Mouse (Mus musculus): ENCODE data around the gene Lpin1. TPM values are rescaled to one million over a fixed set of nuclear protein-coding genes. Genes with fewer than 3 reads are reported as not detected.

Gene Lpin1
- polyA plus RNA-seq, 1 experiment from 2014 or later: 4.8 TPM

GRCm38 (mm10) chr12:16643508-16644345 lies 33.0 kb upstream of the Lpin1 start:
- Histone ChIP-seq H3K9ac (replicated peaks; ENCODE audit: low read depth, low read length) (no peak overlapping the region), H3K27ac (ENCODE audit: low read length) (no peak overlapping the region), H3K4me2 (replicated peaks; ENCODE audit: low read depth, low read length) (no peak overlapping the region), H3K9me3 (ENCODE audit: control insufficient read depth, low read depth, low read length) (no peaks in the 10 kb centered on the region), H3K4me3 (ENCODE audit: low read depth, low read length) (no peak overlapping the region), H3K27me3 (ENCODE audit: control insufficient read depth, insufficient read depth, low read length) (no peaks in the 10 kb centered on the region), H3K4me1 (ENCODE audit: control insufficient read depth, insufficient read depth, low read length) (no peaks in the 10 kb centered on the region), H3K36me3 (ENCODE audit: control insufficient read depth, insufficient read depth, low read length) (no peaks in the 10 kb centered on the region)
- ATAC-seq (ENCODE audit: insufficient number of reproducible peaks, insufficient read depth, low FRiP score, low read depth): no peak
- 53% methylated on average over 12 of the region's 12 CpGs for WGBS

- H3K27ac ChIP-seq (ENCODE audit: low read length): no peak overlapping the region
- 68% methylated on average over 5 of the region's 5 CpGs for WGBS
- no peak overlapping the region for H3K4me2 ChIP-seq (replicated peaks; ENCODE audit: low read depth, low read length)
- H3K9ac ChIP-seq (replicated peaks; ENCODE audit: low read depth, low read length): no peak overlapping the region
- no peak for ATAC-seq (ENCODE audit: insufficient number of reproducible peaks, insufficient read depth, low FRiP score, low read depth)
- H3K9me3 ChIP-seq (ENCODE audit: control insufficient read depth, low read depth, low read length): no peaks in the 10 kb centered on the region
- H3K4me1 ChIP-seq (ENCODE audit: control insufficient read depth, insufficient read depth, low read length): no peaks in the 10 kb centered on the region
- H3K4me3 ChIP-seq (ENCODE audit: low read depth, low read length): no peak overlapping the region
- no peaks in the 10 kb centered on the region for H3K27me3 ChIP-seq (ENCODE audit: control insufficient read depth, insufficient read depth, low read length)
- no peaks in the 10 kb centered on the region for H3K36me3 ChIP-seq (ENCODE audit: control insufficient read depth, insufficient read depth, low read length)
Measured at GRCm38 (mm10) chr12:16642000-16642399, 31.2 kb upstream of the Lpin1 start.

- Histone ChIP-seq H3K9ac (replicated peaks; ENCODE audit: low read depth, low read length) (no peak overlapping the region), H3K27ac (ENCODE audit: low read length) (no peak overlapping the region), H3K36me3 (ENCODE audit: control insufficient read depth, insufficient read depth, low read length) (no peaks in the 10 kb centered on the region), H3K4me3 (ENCODE audit: low read depth, low read length) (no peak overlapping the region), H3K4me2 (replicated peaks; ENCODE audit: low read depth, low read length) (no peak overlapping the region), H3K9me3 (ENCODE audit: control insufficient read depth, low read depth, low read length) (no peaks in the 10 kb centered on the region), H3K4me1 (ENCODE audit: control insufficient read depth, insufficient read depth, low read length) (no peaks in the 10 kb centered on the region), H3K27me3 (ENCODE audit: control insufficient read depth, insufficient read depth, low read length) (no peaks in the 10 kb centered on the region)
- no peak for ATAC-seq (ENCODE audit: insufficient number of reproducible peaks, insufficient read depth, low FRiP score, low read depth)
- WGBS: 83% methylated on average over 6 of the region's 6 CpGs
Measured at GRCm38 (mm10) chr12:16640075-16640474, 29.3 kb upstream of the Lpin1 start.

- Histone ChIP-seq H3K4me1 (ENCODE audit: control insufficient read depth, insufficient read depth, low read length) (no peaks in the 10 kb centered on the region), H3K36me3 (ENCODE audit: control insufficient read depth, insufficient read depth, low read length) (no peaks in the 10 kb centered on the region), H3K4me2 (replicated peaks; ENCODE audit: low read depth, low read length) (no peak overlapping the region), H3K27me3 (ENCODE audit: control insufficient read depth, insufficient read depth, low read length) (no peaks in the 10 kb centered on the region), H3K4me3 (ENCODE audit: low read depth, low read length) (no peak overlapping the region), H3K27ac (ENCODE audit: low read length) (no peak overlapping the region), H3K9me3 (ENCODE audit: control insufficient read depth, low read depth, low read length) (no peaks in the 10 kb centered on the region), H3K9ac (replicated peaks; ENCODE audit: low read depth, low read length) (no peak overlapping the region)
- ATAC-seq (ENCODE audit: insufficient number of reproducible peaks, insufficient read depth, low FRiP score, low read depth): no peak
- WGBS: 67% methylated on average over 12 of the region's 12 CpGs
Measured at GRCm38 (mm10) chr12:16639078-16639771, 28.5 kb upstream of the Lpin1 start.

- H3K9me3 ChIP-seq (ENCODE audit: control insufficient read depth, low read depth, low read length): no peaks in the 10 kb centered on the region
- WGBS: 70% methylated on average over 6 of the region's 6 CpGs
- H3K27ac ChIP-seq (ENCODE audit: low read length): no peak overlapping the region
- H3K4me1 ChIP-seq (ENCODE audit: control insufficient read depth, insufficient read depth, low read length): no peaks in the 10 kb centered on the region
- H3K4me2 ChIP-seq (replicated peaks; ENCODE audit: low read depth, low read length): no peak overlapping the region
- no peak overlapping the region for H3K9ac ChIP-seq (replicated peaks; ENCODE audit: low read depth, low read length)
- no peak for ATAC-seq (ENCODE audit: insufficient number of reproducible peaks, insufficient read depth, low FRiP score, low read depth)
- no peak overlapping the region for H3K4me3 ChIP-seq (ENCODE audit: low read depth, low read length)
- H3K27me3 ChIP-seq (ENCODE audit: control insufficient read depth, insufficient read depth, low read length): no peaks in the 10 kb centered on the region
- H3K36me3 ChIP-seq (ENCODE audit: control insufficient read depth, insufficient read depth, low read length): no peaks in the 10 kb centered on the region
Measured at GRCm38 (mm10) chr12:16635816-16636215, 25.1 kb upstream of the Lpin1 start.

GRCm38 (mm10) chr12:16634075-16634813 lies 23.5 kb upstream of the Lpin1 start:
- Histone ChIP-seq H3K9me3 (ENCODE audit: control insufficient read depth, low read depth, low read length) (no peaks in the 10 kb centered on the region), H3K27ac (ENCODE audit: low read length) (no peak overlapping the region), H3K4me3 (ENCODE audit: low read depth, low read length) (no peak overlapping the region), H3K9ac (replicated peaks; ENCODE audit: low read depth, low read length) (no peak overlapping the region), H3K4me1 (ENCODE audit: control insufficient read depth, insufficient read depth, low read length) (no peaks in the 10 kb centered on the region), H3K4me2 (replicated peaks; ENCODE audit: low read depth, low read length) (no peak overlapping the region), H3K36me3 (ENCODE audit: control insufficient read depth, insufficient read depth, low read length) (no peaks in the 10 kb centered on the region), H3K27me3 (ENCODE audit: control insufficient read depth, insufficient read depth, low read length) (no peaks in the 10 kb centered on the region)
- 0 out of 2 replicates have a peak, but pooled peaks have one; percentile 18 for ATAC-seq (ENCODE audit: insufficient number of reproducible peaks, insufficient read depth, low FRiP score, low read depth)
- 59% methylated on average over 14 of the region's 14 CpGs for WGBS

GRCm38 (mm10) chr12:16633235-16633634 lies 22.5 kb upstream of the Lpin1 start:
- no peaks in the 10 kb centered on the region for H3K36me3 ChIP-seq (ENCODE audit: control insufficient read depth, insufficient read depth, low read length)
- 64% methylated on average over 6 of the region's 6 CpGs for WGBS
- ATAC-seq (ENCODE audit: insufficient number of reproducible peaks, insufficient read depth, low FRiP score, low read depth): no peak
- no peaks in the 10 kb centered on the region for H3K4me1 ChIP-seq (ENCODE audit: control insufficient read depth, insufficient read depth, low read length)
- no peak overlapping the region for H3K4me3 ChIP-seq (ENCODE audit: low read depth, low read length)
- no peak overlapping the region for H3K9ac ChIP-seq (replicated peaks; ENCODE audit: low read depth, low read length)
- no peak overlapping the region for H3K27ac ChIP-seq (ENCODE audit: low read length)
- H3K9me3 ChIP-seq (ENCODE audit: control insufficient read depth, low read depth, low read length): no peaks in the 10 kb centered on the region
- H3K4me2 ChIP-seq (replicated peaks; ENCODE audit: low read depth, low read length): no peak overlapping the region
- H3K27me3 ChIP-seq (ENCODE audit: control insufficient read depth, insufficient read depth, low read length): no peaks in the 10 kb centered on the region

- Histone ChIP-seq H3K4me3 (ENCODE audit: low read depth, low read length) (no peak overlapping the region), H3K9ac (replicated peaks; ENCODE audit: low read depth, low read length) (no peak overlapping the region), H3K4me2 (replicated peaks; ENCODE audit: low read depth, low read length) (no peak overlapping the region), H3K4me1 (ENCODE audit: control insufficient read depth, insufficient read depth, low read length) (no peaks in the 10 kb centered on the region), H3K36me3 (ENCODE audit: control insufficient read depth, insufficient read depth, low read length) (no peaks in the 10 kb centered on the region), H3K27me3 (ENCODE audit: control insufficient read depth, insufficient read depth, low read length) (no peaks in the 10 kb centered on the region), H3K27ac (ENCODE audit: low read length) (no peak overlapping the region), H3K9me3 (ENCODE audit: control insufficient read depth, low read depth, low read length) (no peaks in the 10 kb centered on the region)
- no peak for ATAC-seq (ENCODE audit: insufficient number of reproducible peaks, insufficient read depth, low FRiP score, low read depth)
- 91% methylated on average over 2 of the region's 2 CpGs for WGBS
Measured at GRCm38 (mm10) chr12:16631423-16631822, 20.7 kb upstream of the Lpin1 start.

Data from stomach, embryonic 14.5 days (tissue).